Mouse (Mus musculus) brain, embryonic 14.5 days (tissue): ENCODE data around the gene Polr1c.
A peak's percentile ranks its signal among the peaks of the same experiment; 100 is the strongest.

Experiments used
- CTCF ChIP-seq: fragments of 200-500 bp; IDR thresholded peaks from 2 replicates; pipeline ENCODE4 v1.5.1; 2012; ENCODE audit warnings: inconsistent platforms, mild to moderate bottlenecking, moderate library complexity, borderline replicate concordance; ENCODE audit not compliant: insufficient read depth, insufficient read length; ENCODE audit errors: extremely low read depth
- POLR2A ChIP-seq: fragments of 200-500 bp; IDR thresholded peaks from 2 replicates; pipeline ENCODE4 v1.6.1; 2012; ENCODE audit warnings: mild to moderate bottlenecking, inconsistent platforms, borderline replicate concordance; ENCODE audit not compliant: poor library complexity, insufficient read depth, insufficient read length, severe bottlenecking; ENCODE audit errors: extremely low read depth

DNA sequence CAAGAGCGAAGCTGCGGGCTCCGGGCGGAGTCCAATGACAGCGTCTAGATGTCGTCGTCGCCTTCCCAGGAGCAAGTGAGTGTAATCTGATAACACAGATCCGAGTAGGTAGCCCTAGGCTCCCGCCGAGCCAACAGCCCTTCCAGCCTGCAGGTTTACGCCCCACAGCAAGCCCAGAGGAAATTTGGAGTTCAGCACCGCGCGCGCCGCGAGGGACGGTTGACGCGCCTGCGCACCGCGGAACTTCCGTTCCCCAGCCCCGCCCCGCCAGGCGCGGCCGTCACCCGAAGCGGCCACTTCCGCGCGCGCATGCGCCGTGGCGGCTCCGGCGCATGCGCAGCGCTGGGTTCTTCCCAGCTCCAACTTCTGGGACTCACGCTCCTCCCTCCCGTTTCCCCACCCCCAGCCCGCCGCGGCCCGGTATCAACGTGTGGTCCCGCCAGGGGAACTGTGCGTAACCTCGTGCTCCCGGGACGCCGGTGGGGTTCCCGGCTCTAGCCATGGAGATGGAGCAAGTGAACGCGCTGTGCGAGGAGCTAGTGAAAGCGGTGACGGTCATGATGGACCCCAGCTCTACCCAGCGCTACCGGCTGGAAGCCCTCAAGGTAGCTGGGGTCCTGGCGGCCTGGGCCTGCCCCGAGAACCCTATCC lies 45.3 kb downstream of the Polr1c start, which contains the start of the genes Polh and Xpo5:
- TF ChIP-seq POLR2A = peak; percentile 57
- no peak for TF ChIP-seq CTCF
